Mouse (Mus musculus) myocyte (in vitro differentiated cells): Measurements from ENCODE around the gene Dpysl5. TPM values are rescaled to one million over a fixed set of nuclear protein-coding genes. Genes with fewer than 3 reads are reported as not detected.

Experiments used
- H3K27me3 ChIP-seq: one replicate; pipeline ENCODE4 v1.6.1; 2011; ENCODE audit not compliant: control insufficient read depth, insufficient read depth, insufficient read length
- H3K36me3 ChIP-seq: one replicate; pipeline ENCODE4 v1.6.1; 2011; ENCODE audit not compliant: control insufficient read depth, insufficient read depth
- H3K4me2 ChIP-seq: one replicate; pipeline ENCODE4 v1.6.1; 2011; ENCODE audit warnings: low read depth, control low read depth
- H3K4me3 ChIP-seq: one replicate; pipeline ENCODE4 v1.5.1; 2011; ENCODE audit warnings: mild to moderate bottlenecking, control low read depth, moderate library complexity
- H3K79me2 ChIP-seq: one replicate; pipeline ENCODE4 v1.6.1; 2011; ENCODE audit not compliant: control insufficient read depth, insufficient read depth
- H3ac ChIP-seq: one replicate; pipeline ENCODE4 v1.6.1; 2011; ENCODE audit not compliant: control insufficient read depth, insufficient read length
- CEBPB ChIP-seq: IDR thresholded peaks from 2 replicates; pipeline ENCODE4 v1.6.1; 2011; ENCODE audit warnings: mild to moderate bottlenecking, moderate library complexity; ENCODE audit not compliant: poor library complexity, insufficient read depth, severe bottlenecking
- E2F4 ChIP-seq: IDR thresholded peaks from one replicate; pipeline ENCODE4 v1.6.1; 2011; ENCODE audit warnings: mild to moderate bottlenecking, control low read depth, moderate library complexity; ENCODE audit not compliant: insufficient read depth
- MAX ChIP-seq: IDR thresholded peaks from one replicate; pipeline ENCODE4 v1.6.1; 2011; ENCODE audit warnings: low read depth, mild to moderate bottlenecking, control low read depth
- MYOD1 ChIP-seq, 3 experiments: IDR thresholded peaks; one replicate each; pipeline ENCODE4 v1.6.1; 2011; ENCODE audit warnings: control low read depth in 2 of 3, low read depth in 2 of 3, mild to moderate bottlenecking in 2 of 3, moderate library complexity in 1 of 3; ENCODE audit not compliant: insufficient read length in 2 of 3, control insufficient read depth in 1 of 3
- MYOG ChIP-seq, 3 experiments: IDR thresholded peaks; one replicate each; pipeline ENCODE4 v1.6.1; 2011; ENCODE audit warnings: control low read depth in 2 of 3, low read depth in 2 of 3, mild to moderate bottlenecking in 2 of 3; ENCODE audit not compliant: insufficient read length in 2 of 3, control insufficient read depth in 1 of 3, insufficient read depth in 1 of 3
- POLR2A ChIP-seq: IDR thresholded peaks from one replicate; pipeline ENCODE4 v1.6.1; 2011; ENCODE audit warnings: low read depth, mild to moderate bottlenecking, control low read depth, moderate library complexity; ENCODE audit not compliant: insufficient read length
- POLR2AphosphoS2 ChIP-seq: IDR thresholded peaks from one replicate; pipeline ENCODE4 v1.6.1; 2011; ENCODE audit warnings: low read depth, control low read depth; ENCODE audit not compliant: insufficient read length
- REST ChIP-seq: IDR thresholded peaks from one replicate; pipeline ENCODE4 v1.6.1; 2011; ENCODE audit warnings: mild to moderate bottlenecking, control low read depth, moderate library complexity; ENCODE audit not compliant: insufficient read depth, insufficient read length
- SRF ChIP-seq: IDR thresholded peaks from one replicate; pipeline ENCODE4 v1.6.1; 2011; ENCODE audit warnings: low read depth; ENCODE audit not compliant: control insufficient read depth, insufficient read length
- TCF12 ChIP-seq: IDR thresholded peaks from one replicate; pipeline ENCODE4 v1.6.1; 2011; ENCODE audit warnings: mild to moderate bottlenecking, control low read depth; ENCODE audit not compliant: poor library complexity, insufficient read depth, severe bottlenecking
- TCF3 ChIP-seq: IDR thresholded peaks from one replicate; pipeline ENCODE4 v1.6.1; 2011; ENCODE audit warnings: low read depth, control low read depth; ENCODE audit not compliant: insufficient read length
- USF1 ChIP-seq: IDR thresholded peaks from one replicate; pipeline ENCODE4 v1.6.1; 2011; ENCODE audit warnings: low read depth, mild to moderate bottlenecking, control low read depth, moderate library complexity
- polyA plus RNA-seq: library from polyadenylated mRNA; unstranded; fragments of >200 nt; fragmentation: generic; extraction: Trizol; gene quantifications from one replicate; pipeline ENCODE4 v1.2.1, GENCODE M21; 2012; ENCODE audit warnings: missing spikeins

Gene Dpysl5
- polyA plus RNA-seq, 1 experiment: 0.01 TPM

DNA sequence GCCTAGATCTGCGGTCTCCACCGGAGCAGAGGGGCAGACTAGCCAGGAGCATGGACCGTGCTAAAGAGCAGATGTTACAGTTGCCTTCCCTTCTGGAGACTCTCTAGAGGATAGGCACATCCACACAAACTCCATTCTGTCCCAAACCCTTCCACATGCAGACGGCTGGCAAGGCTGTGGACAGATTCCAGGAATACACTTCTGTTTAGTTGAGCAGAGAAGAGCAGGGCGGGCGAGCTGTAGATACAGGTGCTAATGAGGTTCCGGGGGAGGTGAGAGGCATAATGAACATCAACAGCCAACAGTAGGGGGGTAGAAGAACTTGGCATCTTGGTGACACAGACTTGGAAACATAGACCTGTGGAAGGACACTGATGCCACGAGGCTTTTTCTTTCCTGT lies 28.2 kb downstream of the Dpysl5 start:
- no peaks in the 10 kb centered on the region for H3K36me3 ChIP-seq
- TF ChIP-seq USF1: no peak
- no peak for TF ChIP-seq TCF3
- no peak for TF ChIP-seq POLR2A
- TF ChIP-seq MYOD1 (IDR thresholded peaks at IDR 0.05; ENCODE audit: control insufficient read depth in 1 of 3, insufficient read length in 2 of 3, low read depth in 2 of 3): no peak
- TF ChIP-seq TCF12: no peak
- TF ChIP-seq REST: no peak
- H3K4me2 ChIP-seq: no peak overlapping the region
- H3ac ChIP-seq: no peak overlapping the region
- H3K27me3 ChIP-seq: peaks cover 87% of the 10 kb centered on the region
- H3K79me2 ChIP-seq: no peaks in the 10 kb centered on the region
- H3K4me3 ChIP-seq: no peak overlapping the region

DNA sequence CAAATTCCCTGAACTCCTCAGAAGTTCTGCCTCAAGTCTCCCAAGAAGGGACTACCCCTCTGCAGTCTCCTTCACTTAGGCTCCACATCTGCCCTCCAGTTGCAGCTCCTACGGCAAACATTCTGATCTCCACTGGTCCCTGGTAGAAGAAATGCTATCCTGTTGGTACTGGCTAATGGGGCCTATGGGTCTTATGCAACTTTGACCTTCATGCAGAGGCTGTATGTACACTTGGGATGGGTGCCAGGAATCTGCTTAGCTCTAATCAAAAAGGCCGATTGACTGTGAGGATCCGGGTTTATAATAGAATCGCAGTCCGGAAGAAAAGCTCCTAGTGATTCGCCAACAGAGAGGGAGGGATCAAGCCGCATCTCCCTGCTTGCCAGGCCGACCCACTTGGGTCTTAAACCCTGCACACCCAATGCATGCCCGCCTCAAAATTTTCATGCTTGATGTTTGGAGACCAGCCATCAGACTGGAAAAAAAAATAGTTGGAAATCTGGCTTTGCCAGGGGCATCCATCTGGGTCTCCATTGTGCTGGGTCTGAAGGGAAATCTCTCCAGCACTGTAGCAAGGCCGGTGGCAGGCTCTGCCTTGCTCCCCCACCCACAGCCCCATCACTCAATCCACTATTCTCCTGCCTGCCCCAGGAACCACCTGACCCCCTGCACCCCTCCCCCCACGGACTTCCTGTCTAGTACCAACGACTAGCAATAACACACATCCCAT lies 38.4 kb downstream of the Dpysl5 start:
- Histone ChIP-seq H3K79me2 (no peaks in the 10 kb centered on the region), H3K4me3 (no peak overlapping the region), H3K4me2 (no peak overlapping the region), H3ac (no peak overlapping the region), H3K36me3 (no peaks in the 10 kb centered on the region), H3K27me3 (peaks cover 51% of the 10 kb centered on the region)
- no peak for TF ChIP-seq REST
- no peak for TF ChIP-seq MYOG (IDR thresholded peaks at IDR 0.05; ENCODE audit: control insufficient read depth in 1 of 3, insufficient read depth in 1 of 3, insufficient read length in 2 of 3, low read depth in 2 of 3)
- no peak for TF ChIP-seq MAX
- no peak for TF ChIP-seq TCF3
- TF ChIP-seq POLR2AphosphoS2: no peak
- TF ChIP-seq MYOD1 (IDR thresholded peaks at IDR 0.05; ENCODE audit: control insufficient read depth in 1 of 3, insufficient read length in 2 of 3, low read depth in 2 of 3): no peak
- TF ChIP-seq E2F4: no peak
- no peak for TF ChIP-seq USF1
- no peak for TF ChIP-seq SRF
- no peak for TF ChIP-seq TCF12
- TF ChIP-seq POLR2A: no peak
- TF ChIP-seq CEBPB: no peak

DNA sequence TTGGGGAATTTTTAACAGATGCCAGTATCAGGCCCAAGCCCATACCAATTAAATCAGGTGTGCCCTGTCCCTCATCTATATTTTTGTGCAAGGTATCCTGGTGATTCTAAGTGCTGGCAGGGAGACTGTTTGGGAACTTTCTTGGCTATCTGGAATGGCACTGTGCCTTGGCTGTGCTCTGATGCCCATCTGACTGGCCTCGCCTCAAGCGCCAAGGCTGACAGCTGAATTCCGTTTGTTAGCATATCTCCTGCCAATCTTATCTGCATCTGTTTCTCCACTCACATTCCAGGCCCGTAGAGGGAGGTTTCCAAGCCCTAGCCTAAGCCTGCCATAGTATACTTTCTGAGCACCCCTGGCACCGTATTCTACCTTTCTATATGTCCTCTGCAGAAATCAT lies 39.7 kb downstream of the Dpysl5 start:
- no peak overlapping the region for H3ac ChIP-seq
- H3K4me3 ChIP-seq: no peak overlapping the region
- no peak for TF ChIP-seq SRF
- no peak for TF ChIP-seq POLR2AphosphoS2
- no peak for TF ChIP-seq REST
- no peak for TF ChIP-seq POLR2A
- TF ChIP-seq MYOG (IDR thresholded peaks at IDR 0.05; ENCODE audit: control insufficient read depth in 1 of 3, insufficient read depth in 1 of 3, insufficient read length in 2 of 3, low read depth in 2 of 3): peak in 2 of 3 experiments; percentile 4 to 8
- no peaks in the 10 kb centered on the region for H3K36me3 ChIP-seq
- H3K4me2 ChIP-seq: no peak overlapping the region
- H3K27me3 ChIP-seq: peaks cover 44% of the 10 kb centered on the region
- H3K79me2 ChIP-seq: no peaks in the 10 kb centered on the region

DNA sequence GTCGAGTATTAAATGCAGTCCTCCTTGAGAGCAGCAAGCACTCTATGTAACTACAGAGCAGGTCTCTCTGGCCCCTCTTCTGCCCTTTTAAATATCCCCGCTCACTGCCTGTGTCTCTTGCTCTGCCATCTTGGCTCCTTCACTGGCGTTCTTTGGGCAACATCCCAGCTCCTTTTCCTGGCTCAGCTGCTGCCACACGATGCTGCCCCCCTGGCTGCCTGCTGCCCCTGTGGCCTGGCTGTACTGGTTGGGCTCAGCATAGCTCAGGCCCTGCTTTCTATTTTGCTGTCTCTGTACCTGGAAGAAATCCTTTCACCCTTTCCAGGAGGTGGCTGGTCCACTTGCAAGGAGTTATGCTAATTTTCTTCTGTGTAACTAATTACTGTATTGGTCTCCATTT lies 41.8 kb downstream of the Dpysl5 start:
- Histone ChIP-seq H3K36me3 (no peaks in the 10 kb centered on the region), H3ac (no peak overlapping the region), H3K4me2 (no peak overlapping the region), H3K79me2 (no peaks in the 10 kb centered on the region), H3K27me3 (peaks cover 41% of the 10 kb centered on the region), H3K4me3 (no peak overlapping the region)
- TF ChIP-seq USF1 (no peak), MYOD1 (IDR thresholded peaks at IDR 0.05; ENCODE audit: control insufficient read depth in 1 of 3, insufficient read length in 2 of 3, low read depth in 2 of 3) (no peak), MYOG (IDR thresholded peaks at IDR 0.05; ENCODE audit: control insufficient read depth in 1 of 3, insufficient read depth in 1 of 3, insufficient read length in 2 of 3, low read depth in 2 of 3) (no peak), TCF12 (no peak), SRF (no peak), CEBPB (no peak), REST (no peak), POLR2A (no peak), TCF3 (no peak), MAX (no peak), E2F4 (no peak), POLR2AphosphoS2 (no peak)

DNA sequence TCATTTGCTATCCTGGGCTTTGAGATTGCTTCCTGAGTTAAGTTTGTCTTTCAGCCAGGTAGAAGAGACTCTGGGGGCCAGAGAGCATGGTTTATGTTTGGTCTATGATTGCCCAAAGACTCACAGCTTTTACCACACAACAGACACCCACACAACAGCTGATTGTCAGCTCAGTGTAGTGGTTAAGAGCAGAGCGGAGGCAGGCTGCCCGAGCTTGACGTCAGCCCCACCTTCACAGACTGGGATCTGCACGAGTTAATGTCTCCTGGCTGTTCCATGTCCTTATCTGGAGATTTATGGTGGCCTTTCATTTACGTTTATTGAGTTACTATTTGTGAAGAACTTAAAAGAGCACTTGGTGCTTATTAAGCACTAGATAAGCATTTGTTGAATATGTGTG lies 43.9 kb downstream of the Dpysl5 start:
- no peak overlapping the region for H3ac ChIP-seq
- H3K27me3 ChIP-seq: peaks cover 38% of the 10 kb centered on the region

More for the DNA sequence above, 43.9 kb downstream of the Dpysl5 start:
- Histone ChIP-seq H3K4me3 (no peak overlapping the region), H3K79me2 (no peaks in the 10 kb centered on the region), H3K36me3 (no peaks in the 10 kb centered on the region), H3K4me2 (no peak overlapping the region)
- no peak for TF ChIP-seq POLR2A
- TF ChIP-seq REST: no peak
- TF ChIP-seq MYOD1 (IDR thresholded peaks at IDR 0.05; ENCODE audit: control insufficient read depth in 1 of 3, insufficient read length in 2 of 3, low read depth in 2 of 3): no peak
- no peak for TF ChIP-seq POLR2AphosphoS2
- TF ChIP-seq CEBPB: no peak
- TF ChIP-seq SRF: no peak
- no peak for TF ChIP-seq TCF12
- TF ChIP-seq TCF3: no peak
- no peak for TF ChIP-seq USF1
- no peak for TF ChIP-seq E2F4
- TF ChIP-seq MYOG (IDR thresholded peaks at IDR 0.05; ENCODE audit: control insufficient read depth in 1 of 3, insufficient read depth in 1 of 3, insufficient read length in 2 of 3, low read depth in 2 of 3): no peak
- TF ChIP-seq MAX: no peak
